Mouse (Mus musculus): ENCODE measurements around the gene Aebp2. TPM values are rescaled to one million over a fixed set of nuclear protein-coding genes. Genes with fewer than 3 reads are reported as not detected.
A peak's percentile ranks its signal among the peaks of the same experiment; 100 is the strongest.

The Aebp2 gene
- polyA plus RNA-seq, 1 experiment from 2014 or later, result 3.5 TPM

DNA sequence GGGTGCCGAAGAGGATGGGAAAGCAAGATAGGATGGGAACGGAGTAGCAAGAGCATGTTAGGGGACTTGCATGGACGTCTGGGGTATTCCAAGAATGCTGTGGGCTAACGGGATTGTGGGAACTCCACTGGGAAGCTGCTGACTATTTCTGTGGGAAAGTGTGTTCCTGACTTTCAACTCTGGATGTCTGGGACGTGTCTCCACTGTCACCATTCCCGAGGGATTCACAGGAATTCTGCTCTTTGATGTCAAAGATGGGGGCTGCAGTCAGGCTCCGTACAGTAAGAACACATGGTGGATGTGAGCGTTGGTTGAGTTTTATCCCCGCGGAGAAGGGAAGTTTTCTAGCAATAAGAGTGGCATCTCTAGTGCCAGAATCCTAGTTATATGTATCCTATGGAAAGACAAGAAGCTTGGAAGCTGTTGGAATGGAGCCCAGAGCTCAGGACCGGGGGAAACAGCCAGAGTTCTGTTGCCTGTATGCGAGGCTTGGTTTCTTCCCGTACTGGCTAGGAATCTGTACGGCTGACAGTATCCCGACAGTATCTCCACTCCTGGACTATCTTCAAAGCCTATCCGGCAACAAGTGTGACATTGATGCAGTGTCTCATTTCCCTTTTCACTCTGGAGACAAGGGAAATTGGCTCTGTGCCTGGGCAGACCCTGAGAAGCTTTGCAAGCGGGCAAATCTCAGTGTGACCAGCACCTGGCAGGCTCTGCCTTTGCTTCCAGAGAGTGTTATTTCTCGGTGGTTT lies 44.2 kb downstream of the Aebp2 start:
- H3K27ac ChIP-seq (ENCODE audit: low read depth), result no peak overlapping the region
- H3K9ac ChIP-seq (replicated peaks), result no peak overlapping the region
- peaks cover 10% of the 10 kb centered on the region; the same call in 1 of the 2 replicates for H3K4me1 ChIP-seq (ENCODE audit: insufficient read depth)
- H3K36me3 ChIP-seq (replicated peaks; ENCODE audit: insufficient read depth, low read length), result no peaks in the 10 kb centered on the region
- TF ChIP-seq CTCF (IDR thresholded peaks at IDR 0.05; ENCODE audit: low read depth) (no peak), EP300 (IDR thresholded peaks at IDR 0.05; ENCODE audit: low read depth) (no peak)
- no peaks in the 10 kb centered on the region for H3K9me3 ChIP-seq (ENCODE audit: low read length)
- ATAC-seq (no peak), DNase-seq (no peak)
- H3K4me3 ChIP-seq (ENCODE audit: low read depth, low read length), result no peak overlapping the region
- no peak overlapping the region for H3K4me2 ChIP-seq (ENCODE audit: low read depth, low read length)
- no peaks in the 10 kb centered on the region for H3K27me3 ChIP-seq (ENCODE audit: insufficient read depth, low read length)
- WGBS (ENCODE audit: insufficient replicate concordance), result 57% methylated on average over 18 of the region's 18 CpGs

DNA sequence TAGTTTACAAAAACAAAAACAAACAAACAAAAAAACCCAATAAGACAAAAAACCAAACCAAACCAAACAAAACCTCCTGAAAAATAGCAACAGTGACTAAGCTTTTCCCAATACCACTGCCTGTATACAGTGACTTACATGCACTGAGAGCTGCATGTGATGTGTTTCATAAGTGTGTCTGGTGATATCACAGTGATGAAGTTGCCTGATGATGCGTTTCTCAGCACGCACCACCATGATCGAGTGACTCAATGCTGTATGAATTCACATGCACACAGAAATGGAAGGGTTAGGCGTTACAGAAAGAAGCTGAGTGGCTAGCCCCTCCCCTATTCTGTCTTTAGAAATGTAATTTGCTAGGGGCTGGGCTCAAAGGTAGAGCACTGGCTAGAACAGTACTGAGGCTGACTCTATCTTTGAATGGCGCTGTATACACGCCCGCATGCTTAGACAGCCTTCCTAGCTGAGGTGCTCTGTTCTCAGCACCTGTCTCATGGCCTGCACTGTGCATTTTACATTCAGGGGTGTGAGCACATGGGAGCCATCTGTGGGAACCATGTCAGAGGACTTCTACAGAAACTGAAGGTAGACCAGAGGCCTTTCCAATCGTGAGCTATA lies 44.9 kb downstream of the Aebp2 start:
- no peak overlapping the region for H3K27ac ChIP-seq (ENCODE audit: low read depth)
- no peaks in the 10 kb centered on the region for H3K9me3 ChIP-seq (ENCODE audit: low read length)
- WGBS (ENCODE audit: insufficient replicate concordance), result 87% methylated on average over 8 of the region's 8 CpGs
- H3K4me3 ChIP-seq (ENCODE audit: low read depth, low read length), result no peak overlapping the region
- no peaks in the 10 kb centered on the region for H3K36me3 ChIP-seq (replicated peaks; ENCODE audit: insufficient read depth, low read length)
- H3K4me2 ChIP-seq (ENCODE audit: low read depth, low read length), result no peak overlapping the region
- H3K27me3 ChIP-seq (ENCODE audit: insufficient read depth, low read length), result no peaks in the 10 kb centered on the region
- ATAC-seq, result no peak
- 0 out of 2 replicates have a peak, but pooled peaks cover 3% of the 10 kb centered on the region for H3K4me1 ChIP-seq (ENCODE audit: insufficient read depth)
- H3K9ac ChIP-seq (replicated peaks), result no peak overlapping the region
- TF ChIP-seq EP300 (IDR thresholded peaks at IDR 0.05; ENCODE audit: low read depth), result no peak
- no peak for DNase-seq

DNA sequence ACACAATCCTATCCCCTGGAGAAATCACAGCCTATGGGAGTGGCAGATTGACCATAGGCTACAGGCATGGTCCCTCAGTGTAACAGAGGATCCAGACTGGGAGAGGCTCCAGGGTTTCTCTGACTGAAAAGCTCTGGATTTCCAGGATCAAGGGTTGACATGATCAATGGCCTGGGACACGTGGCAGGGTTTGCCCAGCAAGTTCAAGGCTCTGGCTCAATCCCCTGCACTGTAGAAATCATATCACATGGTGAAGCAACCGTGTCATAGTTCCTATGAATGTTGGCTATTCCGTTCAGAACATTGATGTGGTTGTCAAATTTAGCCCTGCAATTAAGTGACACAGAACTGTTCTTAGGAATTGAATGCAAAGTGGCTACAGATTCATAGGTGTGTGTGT lies 52.0 kb downstream of the Aebp2 start:
- H3K27me3 ChIP-seq (ENCODE audit: insufficient read depth, low read length), result no peaks in the 10 kb centered on the region
- WGBS (ENCODE audit: insufficient replicate concordance), result 40% methylated on average over 3 of the region's 3 CpGs
- DNase-seq (peak; percentile 66), ATAC-seq (peak; percentile 93)
- H3K9ac ChIP-seq (replicated peaks), result no peak overlapping the region
- H3K4me1 ChIP-seq (ENCODE audit: insufficient read depth), result no peaks in the 10 kb centered on the region
- peak; percentile 71 for TF ChIP-seq EP300 (IDR thresholded peaks at IDR 0.05; ENCODE audit: low read depth)
- no peak for TF ChIP-seq CTCF (IDR thresholded peaks at IDR 0.05; ENCODE audit: low read depth)
- no peaks in the 10 kb centered on the region for H3K9me3 ChIP-seq (ENCODE audit: low read length)
- H3K27ac ChIP-seq (ENCODE audit: low read depth), result peak overlapping the region; percentile 72
- no peak overlapping the region for H3K4me2 ChIP-seq (ENCODE audit: low read depth, low read length)
- no peak overlapping the region for H3K4me3 ChIP-seq (ENCODE audit: low read depth, low read length)
- H3K36me3 ChIP-seq (replicated peaks; ENCODE audit: insufficient read depth, low read length), result no peaks in the 10 kb centered on the region

DNA sequence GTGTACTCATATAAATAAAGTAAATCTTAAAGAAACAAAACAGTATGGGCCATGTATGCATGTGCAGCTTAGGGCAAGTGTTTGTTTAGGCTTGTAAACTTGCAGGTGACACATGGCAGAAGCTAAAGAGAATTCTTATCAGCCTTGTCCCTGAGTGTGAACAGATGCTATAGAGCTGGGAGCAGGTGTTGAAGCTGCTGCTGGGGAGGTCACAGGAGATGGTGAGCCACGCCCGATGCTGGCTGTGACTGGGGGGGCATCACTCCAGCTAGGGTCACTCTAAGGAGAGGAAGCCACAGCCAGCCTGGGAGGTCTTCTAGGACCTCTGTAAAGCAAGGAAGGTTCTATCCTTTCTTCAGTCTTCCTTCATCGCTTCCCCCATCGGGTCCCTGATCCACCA lies 53.6 kb downstream of the Aebp2 start:
- Histone ChIP-seq H3K36me3 (replicated peaks; ENCODE audit: insufficient read depth, low read length) (no peaks in the 10 kb centered on the region), H3K4me1 (ENCODE audit: insufficient read depth) (no peaks in the 10 kb centered on the region), H3K9me3 (ENCODE audit: low read length) (no peaks in the 10 kb centered on the region), H3K4me2 (ENCODE audit: low read depth, low read length) (no peak overlapping the region), H3K27me3 (ENCODE audit: insufficient read depth, low read length) (no peaks in the 10 kb centered on the region), H3K27ac (ENCODE audit: low read depth) (no peak overlapping the region), H3K4me3 (ENCODE audit: low read depth, low read length) (no peak overlapping the region), H3K9ac (replicated peaks) (no peak overlapping the region)
- DNase-seq (no peak), ATAC-seq (no peak)
- TF ChIP-seq EP300 (IDR thresholded peaks at IDR 0.05; ENCODE audit: low read depth) (no peak), CTCF (IDR thresholded peaks at IDR 0.05; ENCODE audit: low read depth) (no peak)
- WGBS (ENCODE audit: insufficient replicate concordance), result 73% methylated on average over 4 of the region's 4 CpGs

DNA sequence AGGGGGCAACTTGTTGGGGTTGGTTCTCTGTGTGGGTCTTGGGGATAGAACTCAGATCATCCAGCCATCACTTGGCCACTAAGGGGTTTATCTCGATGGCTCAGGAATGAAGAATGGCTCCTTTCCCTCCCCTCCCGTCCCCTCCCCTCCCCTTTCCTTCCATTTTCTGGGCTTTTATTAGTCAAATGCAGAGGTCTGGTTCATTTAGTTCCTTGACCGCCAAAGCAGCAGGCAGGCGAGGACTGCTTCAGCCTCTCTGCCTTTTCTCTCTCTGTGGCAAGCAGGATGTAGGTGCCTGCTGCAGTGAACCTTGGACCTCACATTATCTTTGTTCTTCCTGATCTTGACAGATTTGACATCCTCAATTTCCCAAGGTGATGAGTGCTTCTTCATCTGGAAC lies 54.6 kb downstream of the Aebp2 start:
- DNase-seq (no peak), ATAC-seq (no peak)
- no peak for TF ChIP-seq CTCF (IDR thresholded peaks at IDR 0.05; ENCODE audit: low read depth)
- TF ChIP-seq EP300 (IDR thresholded peaks at IDR 0.05; ENCODE audit: low read depth), result no peak
- H3K4me3 ChIP-seq (ENCODE audit: low read depth, low read length), result no peak overlapping the region
- no peaks in the 10 kb centered on the region for H3K27me3 ChIP-seq (ENCODE audit: insufficient read depth, low read length)
- H3K9ac ChIP-seq (replicated peaks), result no peak overlapping the region
- H3K27ac ChIP-seq (ENCODE audit: low read depth), result no peak overlapping the region
- no peaks in the 10 kb centered on the region for H3K36me3 ChIP-seq (replicated peaks; ENCODE audit: insufficient read depth, low read length)
- H3K4me1 ChIP-seq (ENCODE audit: insufficient read depth), result no peaks in the 10 kb centered on the region
- H3K4me2 ChIP-seq (ENCODE audit: low read depth, low read length), result no peak overlapping the region
- no peaks in the 10 kb centered on the region for H3K9me3 ChIP-seq (ENCODE audit: low read length)
- 55% methylated on average over 4 of the region's 4 CpGs for WGBS (ENCODE audit: insufficient replicate concordance)

DNA sequence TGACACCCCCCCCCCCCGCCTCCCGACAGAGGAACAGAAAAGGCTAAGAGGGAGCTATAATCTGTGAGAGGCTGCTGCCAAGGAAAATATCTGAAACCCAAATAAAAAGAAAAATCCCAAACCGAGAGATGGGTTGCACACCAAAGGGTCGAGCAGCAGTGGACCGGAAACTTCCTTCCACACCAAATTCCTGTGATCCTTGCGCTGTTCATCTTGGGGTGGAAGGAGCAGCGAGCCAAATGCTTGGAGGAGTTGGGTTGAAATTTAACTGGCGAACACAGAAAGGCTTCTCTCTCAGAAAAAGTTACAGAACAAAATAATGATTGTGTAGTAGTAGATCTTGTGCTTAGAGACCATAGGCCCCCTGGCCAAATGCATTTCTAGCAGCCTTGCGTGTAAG lies 55.5 kb downstream of the Aebp2 start:
- ATAC-seq, result no peak
- DNase-seq, result no peak
- WGBS (ENCODE audit: insufficient replicate concordance), result 70% methylated on average over 9 of the region's 9 CpGs
- no peak overlapping the region for H3K9ac ChIP-seq (replicated peaks)
- H3K27ac ChIP-seq (ENCODE audit: low read depth), result no peak overlapping the region
- H3K4me1 ChIP-seq (ENCODE audit: insufficient read depth), result no peaks in the 10 kb centered on the region
- TF ChIP-seq CTCF (IDR thresholded peaks at IDR 0.05; ENCODE audit: low read depth), result no peak
- TF ChIP-seq EP300 (IDR thresholded peaks at IDR 0.05; ENCODE audit: low read depth), result no peak
- no peaks in the 10 kb centered on the region for H3K27me3 ChIP-seq (ENCODE audit: insufficient read depth, low read length)
- H3K9me3 ChIP-seq (ENCODE audit: low read length), result no peaks in the 10 kb centered on the region
- H3K36me3 ChIP-seq (replicated peaks; ENCODE audit: insufficient read depth, low read length), result no peaks in the 10 kb centered on the region
- H3K4me2 ChIP-seq (ENCODE audit: low read depth, low read length), result no peak overlapping the region
- no peak overlapping the region for H3K4me3 ChIP-seq (ENCODE audit: low read depth, low read length)
